Mouse (Mus musculus): Measurements from ENCODE around the gene Efcab7.
A peak's percentile ranks its signal among the peaks of the same experiment; 100 is the strongest.

Gene Efcab7

DNA sequence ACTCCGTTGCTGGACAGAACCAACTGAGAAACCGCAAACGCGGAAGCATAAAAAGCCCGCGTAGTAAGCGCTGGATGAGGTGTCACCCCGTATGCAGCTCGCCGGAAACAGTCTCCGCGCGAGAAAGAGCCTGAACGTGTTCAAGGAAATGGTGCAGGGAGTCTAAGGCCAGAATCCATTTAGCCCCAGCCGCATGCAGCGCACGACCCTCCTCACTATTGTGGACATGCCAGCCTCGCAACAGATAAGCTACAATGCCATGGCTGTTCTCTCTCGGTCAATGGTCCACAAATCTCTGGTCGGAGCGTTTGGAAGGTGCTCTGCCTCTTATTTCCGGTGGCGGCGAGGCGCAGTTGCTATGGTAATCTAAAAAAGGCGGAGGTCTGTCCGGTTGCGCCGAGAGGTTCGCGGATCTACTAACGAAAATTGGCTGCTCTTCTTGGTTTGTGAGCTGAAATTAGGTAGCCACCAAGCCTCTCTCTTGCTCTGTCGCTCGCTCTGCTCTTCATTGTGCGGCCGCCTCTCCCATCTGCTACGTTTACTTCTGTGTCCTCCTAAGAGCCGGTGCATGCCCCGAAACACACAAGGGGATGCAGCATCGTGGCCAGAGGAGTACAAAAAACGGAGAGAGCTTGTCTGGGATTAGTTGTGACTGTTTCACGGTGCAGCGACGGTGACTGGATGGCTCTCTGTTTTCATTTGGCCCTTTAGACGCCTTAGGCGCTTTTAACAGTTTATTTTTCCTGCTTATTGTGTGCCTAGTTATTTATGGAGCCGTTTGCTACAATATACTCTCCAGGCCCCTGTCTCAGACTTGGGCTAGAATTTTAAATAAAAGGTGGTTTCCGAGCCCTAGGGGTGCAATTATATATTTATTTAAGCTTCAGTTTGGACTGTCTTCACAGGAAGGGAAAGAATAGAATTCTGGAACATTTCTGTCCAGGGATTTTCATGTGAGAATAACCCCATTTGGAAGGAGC, at the start of gene Efcab7:
TSS of gene Efcab7 (plus strand) at position 105 of the 980 bp plus-strand sequence.
- DNase-seq (ENCODE audit: low read depth, low spot score) = peak; percentile 94

DNA sequence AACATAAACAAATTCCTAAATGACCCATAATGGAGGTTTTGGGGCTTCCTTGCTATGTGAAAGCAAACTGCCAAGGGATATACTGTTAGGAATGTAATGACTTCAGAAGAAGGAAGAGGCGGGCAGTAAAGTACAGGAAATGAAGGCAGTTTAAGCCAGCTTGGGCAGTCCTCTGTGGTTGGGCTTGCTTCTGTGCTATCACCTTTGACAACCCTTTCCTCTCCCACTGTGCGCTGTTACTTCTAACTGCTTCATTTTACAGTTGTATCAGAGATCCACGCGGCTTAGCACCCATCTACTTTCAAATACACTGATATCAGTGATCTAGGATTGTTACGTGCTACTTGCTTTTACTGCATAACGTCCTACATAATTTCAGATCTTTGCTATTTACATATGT, 36.6 kb upstream of the Efcab7 start:
- no peak for DNase-seq (ENCODE audit: low read depth, low spot score)

DNA sequence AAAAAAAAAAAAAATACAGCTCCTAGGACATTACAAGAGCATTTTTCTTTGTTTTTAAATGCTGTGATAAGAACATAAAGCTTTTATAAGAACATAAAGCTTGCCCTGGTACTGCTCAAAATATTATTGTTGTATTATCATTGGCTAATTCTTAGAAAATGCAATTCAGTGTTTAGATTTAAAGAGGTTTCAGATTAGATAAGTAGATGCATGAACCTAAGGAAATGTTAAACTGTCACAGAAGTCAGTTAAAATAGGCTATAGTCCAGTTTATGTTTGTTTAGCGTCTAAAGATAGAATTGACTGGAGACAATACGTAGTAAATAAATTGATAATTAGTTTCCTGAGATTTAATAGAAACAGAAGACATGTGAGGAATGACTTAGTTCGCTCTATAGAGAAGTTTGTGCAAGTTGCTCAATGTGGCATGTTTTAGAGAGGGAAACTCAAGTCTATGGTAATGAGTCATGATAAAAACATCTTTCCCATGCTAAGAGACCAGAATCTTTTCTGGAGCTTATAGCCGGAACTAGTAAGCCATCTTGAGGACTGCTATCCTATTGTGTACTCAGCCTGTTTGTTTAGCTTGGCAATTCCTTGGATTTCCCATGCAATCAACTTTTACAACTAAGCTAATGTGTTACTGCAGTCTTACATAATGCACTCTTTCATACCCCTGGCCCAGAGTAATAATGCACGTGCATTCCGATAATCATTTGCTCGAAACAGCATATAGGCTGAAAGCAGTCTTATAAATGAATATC, 12.1 kb upstream of the Efcab7 start:
- DNase-seq (ENCODE audit: low read depth, low spot score) = no peak

DNA sequence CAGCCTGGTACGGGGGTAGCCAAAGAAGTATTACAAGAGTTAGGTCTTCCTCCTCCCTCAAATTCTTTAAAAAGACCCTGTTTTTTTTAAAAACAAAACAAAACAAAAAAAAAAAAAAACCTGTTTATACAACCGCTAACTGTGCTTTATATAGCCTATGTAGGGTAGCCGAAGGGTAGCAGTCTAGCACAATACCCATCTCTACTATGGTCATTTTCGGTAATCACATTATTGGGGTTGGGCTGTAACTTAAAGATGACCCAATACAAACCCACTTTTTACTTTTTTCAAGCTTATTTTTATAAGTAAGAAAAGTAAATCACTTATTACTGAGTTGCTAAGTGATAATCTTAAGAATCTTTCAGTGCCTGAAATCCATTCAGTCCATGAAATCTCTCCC, 661 bp upstream of the Efcab7 start:
- DNase-seq (ENCODE audit: low read depth, low spot score) = no peak

DNA sequence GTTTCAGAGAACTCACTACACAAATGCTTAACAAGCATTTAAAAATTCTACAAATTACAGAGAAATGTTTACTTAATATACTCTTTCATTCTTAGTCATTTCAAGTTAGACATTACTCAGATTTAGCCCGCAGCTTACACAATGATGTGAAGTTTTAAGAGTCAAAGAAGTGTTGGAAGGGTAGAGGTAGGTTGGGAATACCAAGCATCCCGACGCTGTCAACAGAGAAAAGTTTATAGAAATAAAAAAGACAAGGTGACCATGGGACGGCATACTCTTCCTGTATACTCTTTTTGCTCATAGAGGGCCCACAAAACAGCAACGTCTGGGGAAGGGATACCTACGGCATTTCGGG, 282 bp upstream of the Efcab7 start:
- no peak for DNase-seq (ENCODE audit: low read depth, low spot score)

DNA sequence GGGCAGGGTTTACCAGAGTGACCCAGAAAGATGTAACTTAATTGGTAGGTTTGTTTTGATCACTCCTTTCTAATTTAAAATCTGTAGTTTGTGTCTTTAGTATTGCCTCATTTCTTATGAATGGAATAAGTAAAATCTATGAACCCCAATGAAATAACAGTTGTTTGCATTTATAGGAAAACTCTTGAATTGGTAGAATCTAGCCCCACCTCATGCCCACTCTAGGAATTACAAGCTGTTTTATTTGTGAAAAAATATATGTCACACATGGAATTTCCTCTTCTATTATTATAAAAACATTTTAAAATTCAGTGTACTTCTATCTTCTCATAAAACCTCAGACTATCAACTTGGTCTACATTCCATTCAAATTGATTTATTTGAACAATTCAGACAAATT, 52.9 kb downstream of the Efcab7 start:
- DNase-seq (ENCODE audit: low read depth, low spot score) = peak; percentile 22

DNA sequence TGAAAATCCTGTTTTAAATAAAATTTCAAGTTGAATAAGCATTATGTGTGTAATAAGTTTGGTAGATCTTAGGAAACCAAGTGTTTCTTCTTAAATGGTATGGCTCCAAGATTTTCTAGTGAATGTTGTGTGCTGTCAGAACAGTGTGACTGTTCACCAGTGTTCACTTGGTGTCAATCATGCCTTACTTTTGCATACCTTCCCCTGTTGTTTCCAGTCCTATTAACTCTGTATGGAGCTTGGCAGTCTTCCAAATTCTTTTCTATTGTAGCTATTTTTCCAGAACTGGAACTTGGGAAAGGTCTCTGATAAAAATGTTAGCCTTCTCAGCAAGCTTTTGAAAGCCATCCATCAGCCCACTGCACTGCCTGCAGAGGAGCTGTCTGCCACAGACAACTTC, 53.4 kb downstream of the Efcab7 start:
- no peak for DNase-seq (ENCODE audit: low read depth, low spot score)

DNA sequence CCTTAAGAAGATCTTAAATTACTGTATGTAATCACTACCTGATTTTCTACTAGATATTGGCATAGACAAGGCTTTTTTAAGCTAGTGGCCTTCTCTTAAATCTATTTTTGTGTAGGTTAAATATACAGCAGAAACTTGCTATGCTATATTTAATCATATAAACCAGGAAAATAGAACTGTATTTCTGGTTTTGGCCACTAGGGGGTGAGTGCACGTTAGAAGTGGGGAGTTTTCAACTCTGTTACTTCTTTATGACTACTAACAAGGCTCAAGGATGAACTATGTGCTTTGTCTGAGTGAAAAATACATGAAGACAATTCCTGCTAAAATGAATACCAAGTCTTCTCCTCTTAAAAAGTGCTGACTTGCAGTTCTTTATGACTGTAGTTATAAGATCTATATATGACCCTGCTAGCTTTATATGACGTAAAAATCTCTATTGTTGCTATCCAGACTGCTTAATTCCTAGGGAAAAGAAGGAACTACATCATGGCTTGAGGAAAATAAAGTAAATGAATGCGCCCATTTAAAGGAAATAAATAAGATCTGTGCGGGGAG, 85.0 kb downstream of the Efcab7 start:
- no peak for DNase-seq (ENCODE audit: low read depth, low spot score)

DNA sequence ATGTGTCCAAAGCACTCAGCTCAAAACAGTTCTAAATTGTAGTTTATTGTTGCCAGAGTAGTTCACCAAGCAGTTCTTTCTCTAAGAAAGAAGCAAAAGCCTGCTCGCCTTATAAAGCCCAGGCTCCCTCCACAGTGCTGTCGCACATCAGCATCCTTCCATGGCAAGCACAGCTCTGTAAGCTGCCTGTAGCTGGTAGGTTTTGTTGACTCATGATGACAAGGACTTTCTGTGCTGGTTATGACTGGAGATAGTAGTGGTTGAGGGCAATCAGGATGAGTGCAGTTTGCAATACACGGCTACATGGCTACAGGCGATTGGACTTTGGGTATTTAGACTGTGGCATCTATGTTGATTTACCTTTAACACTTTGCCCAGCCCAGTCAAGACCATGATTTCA, 97.4 kb downstream of the Efcab7 start:
- DNase-seq (ENCODE audit: low read depth, low spot score) = no peak

DNA sequence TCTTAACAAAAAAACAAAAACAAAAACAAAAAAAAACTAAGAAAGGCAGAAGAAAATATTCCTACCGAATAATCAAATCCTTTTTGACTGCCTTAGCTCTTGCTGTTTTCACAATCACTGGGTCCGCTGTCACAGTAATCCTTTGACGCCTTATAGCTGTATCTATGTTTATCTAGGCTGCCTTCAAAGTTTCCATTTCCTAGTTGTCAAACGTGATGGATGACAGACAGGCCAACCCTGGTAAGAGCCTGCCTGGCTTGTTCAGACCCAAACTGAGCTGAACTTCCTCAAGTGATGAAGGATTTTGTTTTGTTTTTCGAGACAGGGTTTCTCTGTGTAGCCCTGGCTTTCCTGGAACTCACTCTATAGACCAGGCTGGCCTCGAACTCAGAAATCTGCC, 99.5 kb downstream of the Efcab7 start:
- no peak for DNase-seq (ENCODE audit: low read depth, low spot score)

DNA sequence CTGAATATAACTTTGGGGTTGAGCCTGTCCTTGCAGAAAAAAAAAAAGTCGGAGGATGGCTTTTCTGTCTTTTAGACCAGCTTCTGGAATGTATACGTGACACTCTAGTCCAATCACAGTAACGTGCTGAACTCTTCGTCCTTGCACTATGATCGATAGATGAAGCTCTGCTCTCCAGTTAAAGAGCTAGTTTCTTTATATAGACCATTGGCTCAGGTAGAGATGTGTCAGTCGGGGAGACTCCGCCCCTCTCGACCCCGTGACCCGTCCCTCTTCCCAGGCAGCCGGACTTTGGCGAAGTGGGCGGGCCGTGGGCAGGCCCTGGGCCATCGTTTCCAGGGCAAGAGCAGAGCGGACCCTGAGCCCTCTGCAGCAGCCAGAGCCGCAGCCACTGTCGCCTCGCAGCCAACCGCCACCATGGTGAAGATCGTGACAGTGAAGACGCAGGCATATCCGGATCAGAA, 100.2 kb downstream of the Efcab7 start, which contains the start of gene Pgm1:
TSS of gene Pgm1 (plus strand) at position 266 of the 464 bp plus-strand sequence.
- DNase-seq (ENCODE audit: low read depth, low spot score) = peak; percentile 34

DNA sequence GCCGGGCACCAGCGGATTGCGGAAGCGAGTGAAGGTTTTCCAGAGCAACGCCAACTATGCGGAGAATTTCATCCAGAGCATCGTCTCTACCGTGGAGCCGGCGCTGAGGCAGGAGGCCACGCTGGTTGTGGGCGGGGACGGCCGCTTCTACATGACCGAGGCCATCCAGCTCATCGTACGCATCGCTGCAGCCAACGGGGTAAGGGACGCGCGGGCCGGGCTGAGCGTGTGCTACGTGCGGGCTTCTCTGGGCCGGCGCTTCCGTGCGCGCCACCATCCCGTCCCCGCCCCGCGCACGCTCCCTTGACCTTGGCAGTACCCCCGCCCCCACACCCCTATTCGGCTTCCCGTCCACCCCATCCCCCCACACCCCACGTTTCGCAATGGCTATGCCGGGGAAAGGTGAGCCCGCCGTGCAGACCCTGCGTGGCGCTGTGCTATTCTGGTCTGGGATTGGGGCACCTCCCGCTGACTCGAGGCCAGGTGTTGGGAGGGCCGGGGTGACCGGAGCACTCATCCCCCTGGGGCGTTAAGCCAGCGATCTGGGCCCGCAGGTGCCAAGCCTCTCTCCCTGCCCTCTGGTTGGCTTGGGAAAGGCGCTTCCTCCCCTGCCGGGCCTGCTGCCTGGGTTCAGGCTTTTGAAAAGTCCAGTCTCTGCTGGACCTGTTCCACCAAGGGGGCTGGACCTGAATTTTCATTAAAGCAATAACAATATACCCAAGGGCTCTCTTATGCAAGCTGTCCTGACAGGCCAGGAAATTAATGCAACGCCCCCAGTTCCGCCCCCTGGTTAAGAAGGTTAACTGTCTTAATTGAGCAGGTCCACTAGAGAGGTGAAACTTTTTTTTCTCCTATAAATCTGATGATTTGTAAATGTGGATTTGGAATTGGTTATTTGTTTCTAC, 100.9 kb downstream of the Efcab7 start, which contains the start of gene Itgb3bp:
TSS of gene Itgb3bp (minus strand) at position 201 of the 905 bp plus-strand sequence.
- DNase-seq (ENCODE audit: low read depth, low spot score) = peak; percentile 64

DNA sequence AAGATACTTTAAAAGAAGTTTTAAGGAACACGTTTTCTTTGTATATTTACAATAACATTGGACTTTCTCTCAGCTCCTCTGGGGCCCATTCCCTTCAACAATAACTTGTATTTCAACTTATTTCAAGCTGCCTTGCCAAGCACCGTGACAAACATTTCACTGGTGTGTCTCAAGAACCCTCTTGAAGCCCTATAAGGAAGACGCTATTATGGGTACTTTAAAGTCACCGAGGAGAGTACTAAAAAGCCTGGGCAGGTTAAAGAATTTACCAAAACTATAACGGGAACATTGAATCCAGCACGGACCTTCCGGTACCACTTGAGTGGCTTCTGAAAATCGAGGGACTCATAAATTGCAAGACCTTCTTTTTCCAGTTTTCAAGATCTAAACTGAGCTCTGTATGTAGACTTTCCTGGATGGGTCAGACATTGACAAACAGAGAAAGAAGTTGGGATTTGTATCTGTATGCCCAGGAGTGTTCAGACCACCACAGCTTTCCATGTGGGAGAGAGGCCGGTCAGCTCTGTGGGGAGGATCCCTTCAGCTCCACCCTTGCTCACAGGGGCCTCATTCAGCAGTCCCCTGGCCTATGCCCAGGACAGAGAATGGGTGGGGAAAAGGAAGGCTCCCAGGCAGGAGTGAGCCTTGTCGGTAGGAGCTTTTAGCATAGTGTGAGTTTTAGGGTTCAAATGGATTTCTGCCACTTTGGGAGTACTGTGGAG, 101.7 kb downstream of the Efcab7 start:
- DNase-seq (ENCODE audit: low read depth, low spot score) = no peak

DNA sequence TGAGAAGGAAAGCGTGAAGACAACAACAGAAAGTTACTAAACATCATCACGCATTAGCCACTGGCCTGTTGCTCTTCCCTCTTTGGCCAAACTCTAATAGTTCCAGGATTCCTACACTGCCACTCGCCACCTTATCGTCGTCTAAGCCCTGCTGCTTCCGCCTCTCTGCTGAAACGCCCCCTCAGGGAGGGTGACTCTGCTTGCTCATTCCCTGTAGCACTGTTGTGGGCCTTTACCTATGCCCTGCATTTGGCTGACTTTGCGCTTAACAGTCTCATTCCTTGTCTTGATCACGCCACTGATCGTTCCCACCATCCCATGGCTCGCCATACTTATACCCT, 102.2 kb downstream of the Efcab7 start:
- no peak for DNase-seq (ENCODE audit: low read depth, low spot score)

DNA sequence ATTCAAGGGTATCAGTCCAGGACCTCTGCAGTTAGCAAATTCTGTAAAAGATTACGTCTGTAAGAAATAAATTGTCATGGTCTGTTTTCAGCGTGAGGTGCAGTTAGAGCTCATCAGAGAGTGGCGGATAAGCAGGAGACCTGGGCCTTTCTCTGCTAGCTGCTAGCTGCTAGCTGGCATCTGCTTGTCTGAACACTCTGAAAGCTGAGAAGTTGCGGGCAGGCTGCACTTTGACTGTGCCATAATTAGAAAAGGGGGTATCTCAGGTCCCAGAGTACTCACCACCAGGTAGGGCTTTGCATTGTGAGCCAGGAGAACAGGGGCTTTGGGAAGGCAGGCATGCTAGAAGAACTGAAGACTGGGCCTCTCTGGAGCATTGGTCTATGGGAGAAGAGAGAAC, 102.8 kb downstream of the Efcab7 start:
- DNase-seq (ENCODE audit: low read depth, low spot score) = no peak

DNA sequence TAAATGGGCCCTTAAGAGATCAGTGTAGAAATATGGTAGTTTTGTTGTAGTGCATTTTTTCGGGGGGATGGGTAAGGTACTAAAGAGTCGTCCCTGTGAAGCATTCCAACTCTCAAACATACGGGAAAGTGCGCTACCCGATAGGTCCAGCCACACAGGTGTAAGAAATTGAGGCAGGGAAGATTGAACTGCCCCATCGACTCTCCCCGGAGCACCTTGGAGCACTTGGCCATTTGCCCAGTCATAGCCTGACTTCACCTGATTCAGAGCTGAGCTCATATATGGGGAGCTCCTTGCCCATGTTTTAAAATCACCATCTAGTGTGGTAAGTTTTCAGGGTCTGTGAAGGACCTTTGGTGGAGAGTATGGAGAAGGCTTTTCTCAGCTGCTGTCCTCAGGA, 105.9 kb downstream of the Efcab7 start:
- no peak for DNase-seq (ENCODE audit: low read depth, low spot score)

DNA sequence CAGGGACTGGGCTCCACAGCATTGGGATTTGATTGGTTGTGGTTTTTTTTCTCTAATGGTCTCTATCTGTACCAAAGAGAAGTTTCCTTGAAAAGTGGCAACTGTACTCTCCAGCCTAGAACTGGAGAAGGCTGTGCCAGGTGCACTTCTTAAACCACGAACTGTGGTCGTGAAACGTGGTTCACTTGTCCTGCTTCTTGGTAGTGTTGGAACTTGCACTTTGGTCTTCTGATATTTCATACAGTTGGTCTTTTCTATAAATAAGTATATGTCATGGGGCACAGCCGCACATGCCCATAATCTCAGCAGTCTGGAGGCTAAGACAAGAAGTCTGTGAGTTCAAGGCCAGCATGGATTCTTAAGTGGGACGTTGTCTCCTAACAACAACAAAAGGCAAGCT, 107.3 kb downstream of the Efcab7 start:
- DNase-seq (ENCODE audit: low read depth, low spot score) = no peak

DNA sequence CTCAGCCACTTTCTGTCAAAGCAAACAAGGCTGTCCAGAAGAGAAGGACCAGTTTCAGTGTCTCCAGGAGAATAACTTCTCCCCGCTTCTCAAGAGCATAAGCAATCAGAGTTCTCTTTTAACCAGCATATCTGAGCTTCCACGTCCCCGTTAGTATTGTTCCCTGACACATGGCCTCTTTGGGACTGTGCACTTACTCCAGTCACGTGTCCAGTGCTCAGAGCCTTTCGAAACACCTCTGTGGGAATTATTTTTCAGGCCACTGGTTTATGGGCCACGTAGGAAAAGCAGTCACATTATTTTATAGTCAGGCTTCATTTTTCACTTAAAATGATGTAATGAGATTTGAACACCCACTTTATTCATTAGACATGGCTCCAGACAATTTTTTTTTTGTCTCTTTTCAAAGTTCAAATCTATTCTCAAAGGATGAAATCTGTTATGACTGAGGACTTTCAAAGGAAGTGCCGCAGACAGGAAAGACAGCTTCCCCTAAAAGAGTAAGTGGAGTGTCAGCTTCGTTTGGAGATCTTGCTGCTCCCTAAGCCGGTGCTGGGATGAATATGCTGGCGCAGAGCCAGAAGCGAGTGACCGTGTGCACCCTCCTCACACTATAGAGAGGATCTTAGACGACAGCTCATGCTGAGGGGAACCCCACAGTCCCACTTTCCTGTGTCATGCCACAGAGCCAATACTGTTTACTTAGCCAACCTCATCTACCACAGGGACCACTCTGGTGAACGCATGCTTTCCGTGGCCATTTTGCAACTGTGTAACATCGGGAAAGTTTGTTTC, 110.9 kb downstream of the Efcab7 start:
- DNase-seq (ENCODE audit: low read depth, low spot score) = no peak

DNA sequence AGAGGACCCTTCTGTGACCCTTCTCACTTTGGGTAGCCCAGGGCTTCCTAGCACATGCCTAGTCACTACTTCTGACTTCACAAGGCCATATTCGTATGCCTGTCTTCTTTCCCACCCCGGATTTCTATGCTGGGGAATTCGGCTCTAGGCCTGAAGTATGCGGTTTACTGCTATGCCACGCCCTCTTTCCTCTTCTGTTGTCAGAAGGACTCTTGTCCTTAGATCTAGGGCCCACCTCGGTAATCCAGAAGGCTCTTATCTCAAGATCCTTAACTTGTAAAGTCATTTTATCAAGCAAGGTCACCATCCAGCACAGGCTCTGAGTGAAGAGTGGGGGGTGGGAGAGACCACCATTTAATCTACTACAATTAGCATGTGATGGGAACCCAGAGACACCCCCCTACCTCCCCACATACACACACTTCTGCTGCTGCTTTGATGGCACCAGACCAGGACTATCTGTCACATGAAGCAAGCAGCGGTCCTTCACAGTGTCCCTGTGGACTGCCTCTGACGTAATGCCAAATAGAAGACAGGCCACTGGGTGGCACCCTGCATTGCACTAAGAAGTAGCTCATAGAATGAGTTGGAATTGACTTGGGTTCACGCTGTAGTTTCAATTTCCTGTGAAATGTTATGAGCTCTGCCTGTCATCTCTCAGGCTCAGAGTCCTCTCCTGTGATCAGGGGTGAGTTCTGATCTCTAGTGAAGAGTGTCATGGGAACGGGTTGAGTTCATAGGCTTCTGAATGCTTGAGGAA, 112.8 kb downstream of the Efcab7 start:
- no peak for DNase-seq (ENCODE audit: low read depth, low spot score)

Measured in telencephalon, adult 2 months (tissue).